Mouse (Mus musculus) ES-CJ7 (cell line): ENCODE results near the gene Ung.

ENCODE experiments used
- DNase-seq: peaks from one replicate; pipeline ENCODE4 v3.0.0; 2011; ENCODE audit warnings: low read depth, low spot score

Gene Ung

DNA sequence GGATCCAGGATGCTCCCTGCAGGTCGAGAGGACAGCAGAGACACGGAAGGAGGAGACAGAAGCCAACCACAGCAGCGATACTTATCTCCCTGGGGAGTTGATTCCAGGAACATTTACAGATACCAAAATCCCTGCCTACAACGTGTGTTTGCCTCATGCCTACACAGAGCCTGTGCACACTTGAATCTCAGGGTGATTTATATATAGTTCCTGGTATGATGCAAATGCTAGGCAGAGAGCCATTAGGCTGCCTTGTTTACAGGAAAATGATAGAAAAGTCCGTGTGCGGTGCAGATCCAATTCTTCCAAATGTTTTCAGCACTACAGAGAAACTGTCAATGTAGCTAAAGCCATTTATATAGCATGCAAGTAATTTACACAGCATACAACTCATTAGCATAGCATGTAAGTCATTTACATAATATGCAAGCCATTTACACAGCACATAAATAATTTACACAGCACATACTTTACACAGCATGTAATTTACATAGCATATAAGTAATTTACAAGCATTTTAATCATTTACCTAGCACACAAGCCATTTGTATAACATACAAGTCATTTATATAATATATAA is 33.0 kb downstream of the Ung start:
- no peak for DNase-seq

DNA sequence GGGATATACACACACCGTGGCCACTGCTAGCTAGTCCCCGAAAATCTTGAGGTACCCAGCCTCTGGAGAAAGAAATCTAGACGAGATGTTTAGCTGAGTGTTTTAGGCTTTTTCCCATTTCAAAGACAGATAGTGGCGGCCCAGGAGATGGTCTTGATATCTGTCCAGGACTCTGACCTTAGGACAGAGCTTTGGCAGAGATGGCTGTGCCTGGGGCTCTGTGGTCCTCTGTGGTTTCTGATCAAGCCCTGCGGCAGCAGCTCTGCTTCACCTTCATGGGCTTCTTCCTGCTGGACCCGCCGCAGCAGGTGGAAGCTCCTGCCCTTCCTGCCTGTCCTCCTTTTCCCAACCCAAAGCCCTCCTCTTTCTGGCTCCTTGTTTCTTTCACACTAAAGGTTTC is 40.2 kb downstream of the Ung start:
- no peak for DNase-seq

GRCm38 (mm10) chr5:114172936-114173335 is 42.8 kb downstream of the Ung start:
- DNase-seq, result no peak

DNA sequence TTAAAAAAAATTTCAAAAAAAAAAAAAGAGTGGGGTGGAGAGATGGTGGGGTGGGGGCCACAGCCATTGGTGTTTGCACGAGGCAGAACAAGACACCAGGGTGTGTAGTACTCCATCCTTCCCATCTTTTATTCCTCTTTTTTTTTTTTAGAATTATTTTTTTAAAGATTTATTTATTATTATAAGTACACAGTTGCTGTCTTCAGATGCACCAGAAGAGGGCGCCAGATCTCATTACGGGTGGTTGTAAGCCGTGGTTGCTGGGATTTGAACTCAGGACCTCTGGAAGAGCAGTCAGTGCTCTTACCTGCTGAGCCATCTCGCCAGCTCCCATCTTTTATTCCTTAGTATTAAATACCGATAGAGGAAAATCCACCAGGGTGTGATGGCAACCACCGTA is 43.3 kb downstream of the Ung start:
- DNase-seq, result no peak

DNA sequence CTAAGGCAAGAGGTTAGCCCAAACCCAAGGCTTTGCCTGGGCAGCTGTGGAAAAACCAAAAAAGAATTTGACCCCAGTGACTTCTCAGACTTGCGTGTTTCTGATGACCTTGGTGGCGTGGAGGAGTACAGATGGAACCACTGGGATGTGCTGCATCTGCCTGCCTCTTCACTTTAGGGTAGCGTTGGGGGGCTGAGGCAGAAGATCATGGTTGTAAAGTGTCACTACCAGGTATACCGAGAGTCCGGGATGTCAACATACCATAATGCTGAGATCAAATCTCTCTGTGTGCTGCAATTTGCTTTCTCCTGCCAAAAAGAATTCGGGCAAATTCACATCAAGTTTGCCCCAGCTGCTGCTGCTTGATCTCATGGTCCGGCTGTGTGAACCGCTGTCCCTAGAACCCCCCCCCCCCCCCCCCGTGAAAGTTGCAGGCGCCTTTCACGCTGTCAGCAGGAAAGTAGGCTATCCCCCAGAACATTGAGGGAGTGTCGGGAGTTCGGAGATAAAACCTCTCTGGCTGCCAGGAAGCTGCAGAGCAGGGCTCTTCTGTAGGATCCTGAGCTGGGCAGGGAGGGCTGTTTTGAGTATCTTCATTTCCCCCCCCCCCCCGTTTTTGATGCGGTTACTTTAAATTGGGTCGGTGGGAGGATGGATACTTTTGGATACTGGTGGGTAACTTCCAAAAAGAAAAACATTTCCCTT is 43.8 kb downstream of the Ung start:
- DNase-seq, result no peak

DNA sequence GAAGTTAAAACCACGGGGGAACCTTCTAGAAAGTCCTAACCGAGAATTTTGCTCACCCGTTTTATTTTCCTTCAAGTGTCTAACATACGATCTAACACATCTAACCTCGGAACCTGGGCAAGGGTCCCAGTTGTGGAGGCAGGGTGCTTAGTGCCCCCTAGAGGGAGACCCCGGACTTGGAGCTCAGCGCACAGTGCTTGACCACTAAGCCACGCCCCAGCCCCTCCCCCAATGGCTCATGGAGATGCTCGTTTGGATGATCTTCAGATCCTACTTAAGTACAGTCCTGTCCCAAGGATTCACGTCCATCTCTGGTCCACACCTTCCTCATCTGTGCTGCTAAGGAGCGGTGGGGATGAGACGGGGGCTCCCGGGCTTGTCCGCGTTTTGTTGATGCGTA is 44.5 kb downstream of the Ung start:
- peak; percentile 97 for DNase-seq

- DNase-seq, result peak; percentile 99
These were observed 45.5 kb downstream of the Ung start for GRCm38 (mm10) chr5:114175596-114176171.

DNA sequence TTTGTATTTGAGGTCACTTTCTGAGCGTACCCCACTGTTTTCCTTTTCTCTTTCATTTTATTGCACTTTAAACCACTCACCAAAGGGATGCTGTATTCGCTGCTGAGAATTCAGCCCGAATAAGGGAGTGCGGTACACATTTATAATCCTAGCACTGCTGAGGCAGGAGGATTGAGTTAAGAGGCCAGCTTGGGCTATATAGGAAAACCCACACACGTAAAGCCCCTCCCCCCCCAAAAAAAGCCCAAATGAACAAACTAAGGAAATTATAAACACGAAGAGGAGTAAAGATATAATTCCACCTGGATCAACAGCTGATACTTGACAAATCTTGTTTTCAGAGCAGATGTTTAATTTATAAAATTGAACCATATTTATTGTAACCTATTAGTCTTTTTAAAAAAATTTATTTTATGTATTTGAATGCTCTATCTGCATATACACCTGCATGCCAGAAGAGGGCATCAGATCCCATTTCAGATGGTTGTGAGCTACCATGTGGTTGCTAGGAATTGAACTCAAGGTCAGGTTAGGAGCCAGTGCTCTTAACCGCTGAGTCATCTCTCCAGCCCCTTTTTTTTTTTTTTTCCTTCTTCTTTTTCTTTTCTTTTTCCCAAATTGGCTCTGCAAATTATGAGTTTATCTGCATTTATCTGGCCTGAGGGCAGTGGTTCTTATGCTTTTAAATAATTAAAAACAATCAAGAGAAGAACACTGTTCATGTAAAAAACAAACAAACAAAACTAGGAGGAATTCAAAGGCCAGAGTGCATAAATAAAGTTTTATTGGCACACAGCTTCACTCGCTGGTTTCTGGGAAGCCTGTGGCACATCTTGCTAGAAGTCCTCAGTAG is 46.6 kb downstream of the Ung start:
- DNase-seq, result peak; percentile 80

DNA sequence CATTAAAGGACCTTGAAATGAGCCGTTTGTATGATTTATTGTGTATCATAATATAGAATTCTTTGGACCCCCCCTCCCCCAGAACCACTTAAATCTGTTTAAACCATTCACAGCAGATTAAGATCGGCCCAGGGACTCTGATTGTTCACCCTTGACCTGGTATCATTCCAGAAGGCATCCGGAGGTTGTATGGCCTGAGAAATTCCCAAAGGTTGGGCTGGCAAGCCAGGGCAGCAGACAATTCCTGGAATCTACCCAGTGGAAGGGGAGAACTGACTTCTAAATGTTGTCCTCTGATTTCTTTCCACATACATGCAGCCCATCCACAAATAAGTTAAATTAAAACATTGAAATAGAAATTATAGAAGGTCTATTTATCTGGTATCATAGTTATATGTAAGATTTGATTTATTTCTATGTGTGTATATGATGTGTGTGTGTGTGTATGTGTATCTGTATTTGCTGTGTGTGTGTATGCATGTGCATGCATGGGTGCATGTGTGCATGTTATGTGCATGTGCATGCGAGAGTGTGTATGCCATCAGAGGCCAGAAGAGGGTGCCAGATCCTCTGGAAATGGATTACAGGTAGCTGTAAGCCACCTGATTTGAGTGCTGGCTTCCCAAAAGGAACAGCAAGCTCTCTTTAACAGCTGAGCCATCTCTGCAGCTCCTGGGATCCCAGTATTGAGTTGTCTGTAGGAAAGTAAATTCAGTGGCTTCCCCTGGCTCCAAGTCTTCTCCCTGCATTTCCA is 48.0 kb downstream of the Ung start:
- peak; percentile 57 for DNase-seq

- DNase-seq, result no peak
These were observed 49.4 kb downstream of the Ung start for GRCm38 (mm10) chr5:114179541-114179940.

GRCm38 (mm10) chr5:114183493-114183892 is 53.3 kb downstream of the Ung start:
- no peak for DNase-seq

DNA sequence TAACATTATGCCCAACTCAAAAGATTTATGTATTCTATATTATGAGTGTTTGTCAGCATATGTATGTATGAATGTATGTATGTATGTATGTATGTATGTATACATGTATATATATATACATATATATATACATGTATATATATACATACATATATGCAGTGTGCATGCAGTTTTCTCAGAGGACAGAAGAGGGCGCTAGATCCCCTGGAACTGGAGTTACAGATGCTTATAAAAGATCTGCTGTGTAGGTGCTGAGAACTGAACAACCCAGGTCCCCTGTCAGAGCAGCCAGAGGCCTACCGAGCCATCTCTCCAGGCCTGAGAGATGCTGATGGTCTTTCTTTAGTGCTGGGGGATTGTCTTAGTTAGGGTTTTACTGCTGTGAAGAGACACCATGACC is 56.9 kb downstream of the Ung start:
- no peak for DNase-seq
